In the genomic region with DNA sequence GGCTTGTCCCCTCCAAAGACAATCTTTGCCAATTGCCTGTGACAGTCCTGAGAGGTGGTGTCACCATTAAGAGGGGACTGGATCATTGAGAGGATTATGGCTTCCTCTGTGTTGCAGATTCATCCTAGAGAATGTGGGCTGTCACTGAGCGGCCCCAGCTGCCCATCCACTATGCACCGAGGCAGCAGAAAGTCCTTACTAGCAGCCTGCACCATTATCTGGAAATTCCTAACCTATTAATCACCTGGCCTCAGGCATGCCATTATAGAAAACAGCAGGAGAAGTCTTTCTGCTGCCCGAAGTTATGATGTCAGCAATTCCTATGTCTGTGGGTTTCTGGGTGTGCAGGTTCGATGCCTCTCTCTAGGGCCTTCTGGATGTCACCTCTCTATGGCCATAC, we compare ENCODE assay signal across 24 mouse cellular contexts. TPM values are rescaled to one million over a fixed set of nuclear protein-coding genes. Genes with fewer than 3 reads are reported as not detected.
A peak's percentile ranks its signal among the peaks of the same experiment; 100 is the strongest.
DNase-seq lines count a peak whose midpoint lies in the region; TF ChIP-seq lines count a peak whose summit lies in the region.
"Had no signal": no experiment of that assay in that cellular context is flagged by ENCODE, and none has a peak within 500 bp of the region (broad histone marks: within the 10 kb centered on the region; RNA-seq: fewer than 3 reads in every experiment).

No protein-coding gene starts in this region.

- 42% methylated on average over 4 of the region's 4 CpGs for WGBS in kidney, adult 2 months

- no peak for DNase-seq in kidney, adult 2 months
- no peak for DNase-seq in kidney, adult 11 months
- DNase-seq in Muller cell, postnatal 12 days (ENCODE audit: inconsistent ontology term), result peak; percentile 67
- peak; percentile 55 for DNase-seq in yolk sac, embryonic 10.5 days (ENCODE audit: low spot score)
- DNase-seq in right cerebral cortex, postnatal 10 days (ENCODE audit: low spot score in 2 of 2), result no peak
- DNase-seq in ovary, postnatal 10 days (ENCODE audit: low spot score), result no peak
- DNase-seq: adrenal gland, postnatal 10 days; B cell, adult 2 months; forebrain, postnatal 0 days; gastrocnemius, postnatal 25 days; heart, adult 18-20 months; heart, postnatal 10 days; heart, postnatal 36 days had no signal

- H3K27ac ChIP-seq in kidney, adult 2 months (ENCODE audit: insufficient read depth, low read depth, low read length), result peak overlapping the region; percentile 71
- H3K27ac ChIP-seq: embryonic facial prominence, embryonic 12.5 days; embryonic facial prominence, embryonic 15.5 days; heart, embryonic 15.5 days; hindbrain, embryonic 10.5 days; hindbrain, embryonic 13.5 days; intestine, embryonic 15.5 days had no signal

- H3K4me1 ChIP-seq in kidney, adult 2 months (ENCODE audit: control insufficient read depth, insufficient read depth, low read length), result peaks cover 30% of the 10 kb centered on the region
- H3K4me1 ChIP-seq: embryonic facial prominence, embryonic 12.5 days; embryonic facial prominence, embryonic 15.5 days; heart, embryonic 12.5 days; heart, embryonic 15.5 days; hindbrain, embryonic 10.5 days; hindbrain, embryonic 13.5 days; intestine, embryonic 15.5 days had no signal

- H3K36me3 ChIP-seq in kidney, adult 2 months (ENCODE audit: control insufficient read depth, insufficient read depth, low read length), result no peaks in the 10 kb centered on the region
- H3K36me3 ChIP-seq: embryonic facial prominence, embryonic 12.5 days; embryonic facial prominence, embryonic 15.5 days; G1E; heart, embryonic 12.5 days; heart, embryonic 15.5 days; hindbrain, embryonic 10.5 days; hindbrain, embryonic 13.5 days; intestine, embryonic 15.5 days had no signal

- no peak for TF ChIP-seq CTCF in kidney, adult 2 months (conservative IDR thresholded peaks at IDR 0.05; ENCODE audit: insufficient read depth, insufficient read length, low read depth, low read length)

- no peaks in the 10 kb centered on the region for H3K27me3 ChIP-seq in kidney, adult 2 months (replicated peaks; ENCODE audit: control insufficient read depth, insufficient read depth, low read length)
- H3K27me3 ChIP-seq: CH12.LX; embryonic facial prominence, embryonic 12.5 days; embryonic facial prominence, embryonic 15.5 days; heart, embryonic 12.5 days; heart, embryonic 15.5 days; hindbrain, embryonic 13.5 days; intestine, embryonic 15.5 days had no signal

- no peak for TF ChIP-seq POLR2A in kidney, adult 2 months (IDR thresholded peaks at IDR 0.05; ENCODE audit: low read depth, low read length)

- no peak overlapping the region for H3K4me3 ChIP-seq in kidney, adult 2 months (ENCODE audit: insufficient read depth, low read depth, low read length)
- H3K4me3 ChIP-seq: embryonic facial prominence, embryonic 12.5 days; embryonic facial prominence, embryonic 15.5 days; heart, embryonic 12.5 days; heart, embryonic 15.5 days; hindbrain, embryonic 10.5 days; hindbrain, embryonic 13.5 days; intestine, embryonic 15.5 days had no signal

RNA-seq across cellular contexts. Expression of a gene that starts 5.9 kb away (rescaled TPM):
- 180 and 248 TPM in 2 replicates for polyA plus RNA-seq in kidney, adult 2 months (2012; rRNA removed)
- polyA plus RNA-seq: embryonic facial prominence, embryonic 12.5 days; forebrain, embryonic 11.5 days; forebrain, embryonic 14.5 days; G1E; heart, embryonic 12.5 days; heart, embryonic 15.5 days; hindbrain, embryonic 10.5 days; hindbrain, embryonic 13.5 days; intestine, embryonic 15.5 days had no signal

RNA-seq across cellular contexts. Expression of a gene that starts 29.7 kb away (rescaled TPM):
- 10.5 and 12.3 TPM in 2 replicates for polyA plus RNA-seq in kidney, adult 2 months (2012; rRNA removed)

RNA-seq across cellular contexts. Expression of a gene that starts 32.4 kb away (rescaled TPM):
- 10.4 and 10.9 TPM in 2 replicates for polyA plus RNA-seq in kidney, adult 2 months (2012; rRNA removed)

RNA-seq across cellular contexts. Expression of a gene that starts 32.5 kb away (rescaled TPM):
- polyA plus RNA-seq in kidney, adult 2 months (2012; rRNA removed), result 25.3 and 31.7 TPM in 2 replicates

RNA-seq across cellular contexts. Expression of a gene that starts 38.9 kb away (rescaled TPM):
- polyA plus RNA-seq in kidney, adult 2 months (2012; rRNA removed), result 51.1 and 52.4 TPM in 2 replicates

Comparison
In these comparisons a context has a peak if more than half of its experiments do, and no peak if none do; other contexts are left out.
1. DNase-seq: peak in Muller cell, postnatal 12 days (single experiment) and yolk sac, embryonic 10.5 days (single experiment); none in kidney, adult 2 months (single experiment), kidney, adult 11 months (single experiment), right cerebral cortex, postnatal 10 days (0 of 2) and ovary, postnatal 10 days (single experiment).